Mouse (Mus musculus): ENCODE measurements at regions not wholly inside any gene's neighbourhood (a gene's known extent, or its start where the extent isn't known, plus 50 kb on each side); places are given as distances from the start of the nearest gene placed in this dataset.

GRCm38 (mm10) chr11:56247333-56247823 is 206.6 kb upstream of the Nmur2 start:
- TF ChIP-seq TCF12 (IDR thresholded peaks at IDR 0.05; ENCODE audit: low read depth, low read length) (no peak), ELF1 (IDR thresholded peaks at IDR 0.05; ENCODE audit: low read depth, low read length) (no peak), HCFC1 (IDR thresholded peaks at IDR 0.05; ENCODE audit: low read depth, low read length) (no peak)
